Mouse (Mus musculus): Measurements from ENCODE around the gene Gm19426.

DNA sequence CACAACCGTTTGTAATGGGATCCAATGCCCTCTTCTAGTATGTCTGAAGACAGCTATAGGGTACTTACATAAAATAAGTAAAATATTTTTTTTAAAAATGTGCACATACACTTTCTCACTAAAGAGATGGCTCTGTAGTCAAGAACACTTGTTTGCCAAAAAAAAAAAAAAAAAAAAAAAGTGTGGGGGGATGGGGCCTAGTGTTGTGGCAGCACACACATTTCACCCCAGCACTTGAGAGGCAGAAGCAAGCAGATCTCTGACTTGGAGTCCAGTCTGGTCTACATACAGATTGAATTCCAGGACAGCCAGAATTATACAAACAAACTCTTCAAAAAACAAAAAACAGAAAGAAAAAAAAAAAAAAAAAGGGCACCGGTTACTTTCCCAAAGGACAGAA lies 22.7 kb downstream of the Gm19426 start:
- TF ChIP-seq POLR2A (IDR thresholded peaks at IDR 0.05; ENCODE audit: low read depth, low read length) (no peak), CTCF (IDR thresholded peaks at IDR 0.05; ENCODE audit: extremely low read depth, insufficient read length, insufficient replicate concordance, low read depth, low read length) (no peak)

Data from small intestine, adult 2 months (tissue).